Mouse (Mus musculus): ENCODE results near the gene Chp1. TPM values are rescaled to one million over a fixed set of nuclear protein-coding genes. Genes with fewer than 3 reads are reported as not detected.
"Not testable (repeated sequence)": the region's sequence is repeated elsewhere in the genome, so short reads cannot be mapped to it uniquely, and the experiment has no call there.

Gene Chp1
- polyA plus RNA-seq, 1 experiment, result 102 TPM

- Histone ChIP-seq H3K27me3 (ENCODE audit: control insufficient read depth, insufficient read depth, low read length) (no peaks in the 10 kb centered on the region), H3K4me1 (ENCODE audit: control insufficient read depth, insufficient read depth, insufficient read length, low read length) (no peaks in the 10 kb centered on the region), H3K4me3 (ENCODE audit: low read depth, low read length) (no peak overlapping the region), H3K27ac (ENCODE audit: insufficient read depth, low read depth, low read length) (no peak overlapping the region), H3K36me3 (ENCODE audit: control insufficient read depth, insufficient read depth, low read length) (peaks cover 12% of the 10 kb centered on the region)
- WGBS, result 17% methylated on average over 4 of the region's 4 CpGs
- peak; percentile 72; the same call in 1 of the 2 replicates for TF ChIP-seq CTCF (IDR thresholded peaks at IDR 0.05; ENCODE audit: extremely low read depth, insufficient read length, insufficient replicate concordance, low read depth, low read length)
- TF ChIP-seq POLR2A (IDR thresholded peaks at IDR 0.05; ENCODE audit: low read depth, low read length), result no peak
Measured at GRCm38 (mm10) chr2:119587383-119587782, 39.9 kb downstream of the Chp1 start.

- H3K27me3 ChIP-seq (ENCODE audit: control insufficient read depth, insufficient read depth, low read length), result no peaks in the 10 kb centered on the region
- H3K27ac ChIP-seq (ENCODE audit: insufficient read depth, low read depth, low read length), result no peak overlapping the region
- TF ChIP-seq CTCF (IDR thresholded peaks at IDR 0.05; ENCODE audit: extremely low read depth, insufficient read length, insufficient replicate concordance, low read depth, low read length) (no peak), POLR2A (IDR thresholded peaks at IDR 0.05; ENCODE audit: low read depth, low read length) (no peak)
- no peaks in the 10 kb centered on the region; the same call in 1 of the 2 replicates for H3K4me1 ChIP-seq (ENCODE audit: control insufficient read depth, insufficient read depth, insufficient read length, low read length)
- H3K36me3 ChIP-seq (ENCODE audit: control insufficient read depth, insufficient read depth, low read length), result peaks cover 5% of the 10 kb centered on the region
- H3K4me3 ChIP-seq (ENCODE audit: low read depth, low read length), result no peak overlapping the region
- 91% methylated on average over 3 of the region's 3 CpGs for WGBS
Measured at GRCm38 (mm10) chr2:119591247-119591646, 43.8 kb downstream of the Chp1 start.

GRCm38 (mm10) chr2:119593765-119594112 lies 46.2 kb downstream of the Chp1 start:
- Histone ChIP-seq H3K27me3 (ENCODE audit: control insufficient read depth, insufficient read depth, low read length) (no peaks in the 10 kb centered on the region), H3K4me1 (ENCODE audit: control insufficient read depth, insufficient read depth, insufficient read length, low read length) (no peaks in the 10 kb centered on the region; the same call in 1 of the 2 replicates), H3K4me3 (ENCODE audit: low read depth, low read length) (no peak overlapping the region), H3K27ac (ENCODE audit: insufficient read depth, low read depth, low read length) (peak overlapping the region; percentile 62), H3K36me3 (ENCODE audit: control insufficient read depth, insufficient read depth, low read length) (peaks cover 24% of the 10 kb centered on the region)
- TF ChIP-seq POLR2A (IDR thresholded peaks at IDR 0.05; ENCODE audit: low read depth, low read length) (no peak), CTCF (IDR thresholded peaks at IDR 0.05; ENCODE audit: extremely low read depth, insufficient read length, insufficient replicate concordance, low read depth, low read length) (no peak)
- 3% methylated on average over 7 of the region's 7 CpGs for WGBS

- WGBS, result under 1% methylated on average over 61 of the region's 61 CpGs
- Histone ChIP-seq H3K4me1 (ENCODE audit: control insufficient read depth, insufficient read depth, insufficient read length, low read length) (no peaks in the 10 kb centered on the region; the same call in 1 of the 2 replicates), H3K36me3 (ENCODE audit: control insufficient read depth, insufficient read depth, low read length) (peaks cover 26% of the 10 kb centered on the region), H3K27ac (ENCODE audit: insufficient read depth, low read depth, low read length) (peak overlapping the region; percentile 92), H3K27me3 (ENCODE audit: control insufficient read depth, insufficient read depth, low read length) (no peaks in the 10 kb centered on the region), H3K4me3 (ENCODE audit: low read depth, low read length) (peak overlapping the region; percentile 75)
- TF ChIP-seq POLR2A (IDR thresholded peaks at IDR 0.05; ENCODE audit: low read depth, low read length) (peak; percentile 92), CTCF (IDR thresholded peaks at IDR 0.05; ENCODE audit: extremely low read depth, insufficient read length, insufficient replicate concordance, low read depth, low read length) (no peak)
Measured at GRCm38 (mm10) chr2:119594113-119594981, 46.9 kb downstream of the Chp1 start.

- 27% methylated on average over 4 of the region's 4 CpGs for WGBS
- Histone ChIP-seq H3K27me3 (ENCODE audit: control insufficient read depth, insufficient read depth, low read length) (no peaks in the 10 kb centered on the region), H3K4me3 (ENCODE audit: low read depth, low read length) (no peak overlapping the region), H3K27ac (ENCODE audit: insufficient read depth, low read depth, low read length) (no peak overlapping the region), H3K36me3 (ENCODE audit: control insufficient read depth, insufficient read depth, low read length) (peaks cover 32% of the 10 kb centered on the region), H3K4me1 (ENCODE audit: control insufficient read depth, insufficient read depth, insufficient read length, low read length) (no peaks in the 10 kb centered on the region; the same call in 1 of the 2 replicates)
- no peak for TF ChIP-seq POLR2A (IDR thresholded peaks at IDR 0.05; ENCODE audit: low read depth, low read length)
- TF ChIP-seq CTCF (IDR thresholded peaks at IDR 0.05; ENCODE audit: extremely low read depth, insufficient read length, insufficient replicate concordance, low read depth, low read length), result no peak
Measured at GRCm38 (mm10) chr2:119595308-119595707, 47.8 kb downstream of the Chp1 start.

GRCm38 (mm10) chr2:119596781-119597330 lies 49.4 kb downstream of the Chp1 start:
- Histone ChIP-seq H3K36me3 (ENCODE audit: control insufficient read depth, insufficient read depth, low read length) (peaks cover 34% of the 10 kb centered on the region), H3K4me1 (ENCODE audit: control insufficient read depth, insufficient read depth, insufficient read length, low read length) (peaks cover 5% of the 10 kb centered on the region; the same call in 1 of the 2 replicates), H3K27ac (ENCODE audit: insufficient read depth, low read depth, low read length) (no peak overlapping the region), H3K27me3 (ENCODE audit: control insufficient read depth, insufficient read depth, low read length) (no peaks in the 10 kb centered on the region), H3K4me3 (ENCODE audit: low read depth, low read length) (no peak overlapping the region)
- no peak for TF ChIP-seq CTCF (IDR thresholded peaks at IDR 0.05; ENCODE audit: extremely low read depth, insufficient read length, insufficient replicate concordance, low read depth, low read length)
- no peak for TF ChIP-seq POLR2A (IDR thresholded peaks at IDR 0.05; ENCODE audit: low read depth, low read length)
- 78% methylated on average over 8 of the region's 8 CpGs for WGBS

GRCm38 (mm10) chr2:119601027-119601426 lies 53.5 kb downstream of the Chp1 start:
- WGBS, result 76% methylated on average over 4 of the region's 4 CpGs
- TF ChIP-seq POLR2A (IDR thresholded peaks at IDR 0.05; ENCODE audit: low read depth, low read length) (no peak), CTCF (IDR thresholded peaks at IDR 0.05; ENCODE audit: extremely low read depth, insufficient read length, insufficient replicate concordance, low read depth, low read length) (no peak)
- no peaks in the 10 kb centered on the region for H3K27me3 ChIP-seq (ENCODE audit: control insufficient read depth, insufficient read depth, low read length)
- peaks cover 54% of the 10 kb centered on the region for H3K36me3 ChIP-seq (ENCODE audit: control insufficient read depth, insufficient read depth, low read length)
- H3K4me1 ChIP-seq (ENCODE audit: control insufficient read depth, insufficient read depth, insufficient read length, low read length), result peaks cover 7% of the 10 kb centered on the region; the same call in 1 of the 2 replicates
- no peak overlapping the region for H3K4me3 ChIP-seq (ENCODE audit: low read depth, low read length)
- no peak overlapping the region for H3K27ac ChIP-seq (ENCODE audit: insufficient read depth, low read depth, low read length)

- peaks cover 52% of the 10 kb centered on the region for H3K36me3 ChIP-seq (ENCODE audit: control insufficient read depth, insufficient read depth, low read length)
- not testable (repeated sequence) for H3K27ac ChIP-seq (ENCODE audit: insufficient read depth, low read depth, low read length); H3K4me3 ChIP-seq (ENCODE audit: low read depth, low read length); H3K4me1 ChIP-seq (ENCODE audit: control insufficient read depth, insufficient read depth, insufficient read length, low read length); H3K27me3 ChIP-seq (ENCODE audit: control insufficient read depth, insufficient read depth, low read length)
- WGBS, result 22% methylated on average over 3 of the region's 3 CpGs
Measured at GRCm38 (mm10) chr2:119601575-119601974, 54.1 kb downstream of the Chp1 start.
